Mouse (Mus musculus): ENCODE results near the gene Lpin2. TPM values are rescaled to one million over a fixed set of nuclear protein-coding genes. Genes with fewer than 3 reads are reported as not detected.

Gene Lpin2
- polyA plus RNA-seq (2012; rRNA removed) = 31.4 and 31.5 TPM in 2 replicates
- 36.1 and 40.8 TPM in 2 replicates for polyA plus RNA-seq (2014; fragmentation: Nextera tagmentation; extraction: Ambion mirVana)

DNA sequence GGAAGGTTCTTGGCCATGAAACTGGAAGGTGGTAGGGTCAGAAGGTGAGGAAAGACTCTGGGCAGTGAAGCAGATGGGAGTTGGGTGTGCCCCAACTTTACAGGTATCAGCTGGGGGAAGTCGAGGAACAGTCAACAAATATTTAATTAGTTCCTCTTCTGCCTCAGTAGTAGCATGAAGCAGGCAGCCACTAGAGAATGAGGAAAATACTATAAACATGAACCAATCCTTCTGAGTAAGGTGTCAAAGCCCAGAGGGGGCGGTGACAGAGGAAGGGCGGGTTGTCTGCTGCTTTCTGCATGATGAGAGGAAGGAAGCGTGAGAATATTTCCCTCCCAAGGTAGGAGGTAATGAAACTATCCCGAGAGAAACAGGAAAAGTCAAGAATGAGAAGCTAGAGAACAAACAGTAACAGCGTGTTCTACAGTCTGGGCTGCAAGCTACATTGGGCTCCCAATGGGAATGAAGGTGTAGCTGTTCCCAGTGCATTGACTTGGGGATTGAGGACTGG lies at the start of gene Lpin2:
TSS of gene Lpin2 (plus strand) at position 350 of the 511 bp plus-strand sequence.
- ATAC-seq (ENCODE audit: low FRiP score, low read depth) (no peak), DNase-seq (ENCODE audit: low spot score) (no peak)
- Histone ChIP-seq H3K4me1 (ENCODE audit: control insufficient read depth, insufficient read depth, low read length) (peaks cover 28% of the 10 kb centered on the region), H3K27me3 (ENCODE audit: control insufficient read depth, insufficient read depth, low read length) (no peaks in the 10 kb centered on the region), H3K36me3 (ENCODE audit: control insufficient read depth, insufficient read depth, low read length) (no peaks in the 10 kb centered on the region), H3K9me3 (ENCODE audit: control insufficient read depth, low read length) (no peaks in the 10 kb centered on the region), H3K27ac (replicated peaks; ENCODE audit: low read depth, low read length) (peak within 1 kb of the TSS; percentile 90), H3K4me2 (replicated peaks; ENCODE audit: low read depth, low read length, severe bottlenecking) (peak within 1 kb of the TSS; percentile 60), H3K9ac (ENCODE audit: low read depth, low read length, severe bottlenecking) (peak within 1 kb of the TSS; percentile 94), H3K4me3 (replicated peaks; ENCODE audit: low read length) (peak within 1 kb of the TSS; percentile 95)
- TF ChIP-seq POLR2A (IDR thresholded peaks at IDR 0.05; ENCODE audit: borderline replicate concordance, extremely low read depth, insufficient read depth, insufficient read length) = no peak
- WGBS = 21% methylated on average over 6 of the region's 6 CpGs

GRCm38 (mm10) chr17:71132856-71133439 lies 49.4 kb upstream of the Lpin2 start:
- no peak for DNase-seq (ENCODE audit: low spot score)
- Histone ChIP-seq H3K9ac (ENCODE audit: low read depth, low read length, severe bottlenecking) (no peak overlapping the region), H3K27ac (replicated peaks; ENCODE audit: low read depth, low read length) (no peak overlapping the region), H3K4me3 (replicated peaks; ENCODE audit: low read length) (no peak overlapping the region), H3K4me2 (replicated peaks; ENCODE audit: low read depth, low read length, severe bottlenecking) (no peak overlapping the region), H3K36me3 (ENCODE audit: control insufficient read depth, insufficient read depth, low read length) (no peaks in the 10 kb centered on the region), H3K9me3 (ENCODE audit: control insufficient read depth, low read length) (no peaks in the 10 kb centered on the region), H3K27me3 (ENCODE audit: control insufficient read depth, insufficient read depth, low read length) (no peaks in the 10 kb centered on the region), H3K4me1 (ENCODE audit: control insufficient read depth, insufficient read depth, low read length) (peaks cover 10% of the 10 kb centered on the region)
- no peak for ATAC-seq (ENCODE audit: low FRiP score, low read depth)
- no peak for TF ChIP-seq POLR2A (IDR thresholded peaks at IDR 0.05; ENCODE audit: borderline replicate concordance, extremely low read depth, insufficient read depth, insufficient read length)
- 86% methylated on average over 11 of the region's 11 CpGs for WGBS

DNA sequence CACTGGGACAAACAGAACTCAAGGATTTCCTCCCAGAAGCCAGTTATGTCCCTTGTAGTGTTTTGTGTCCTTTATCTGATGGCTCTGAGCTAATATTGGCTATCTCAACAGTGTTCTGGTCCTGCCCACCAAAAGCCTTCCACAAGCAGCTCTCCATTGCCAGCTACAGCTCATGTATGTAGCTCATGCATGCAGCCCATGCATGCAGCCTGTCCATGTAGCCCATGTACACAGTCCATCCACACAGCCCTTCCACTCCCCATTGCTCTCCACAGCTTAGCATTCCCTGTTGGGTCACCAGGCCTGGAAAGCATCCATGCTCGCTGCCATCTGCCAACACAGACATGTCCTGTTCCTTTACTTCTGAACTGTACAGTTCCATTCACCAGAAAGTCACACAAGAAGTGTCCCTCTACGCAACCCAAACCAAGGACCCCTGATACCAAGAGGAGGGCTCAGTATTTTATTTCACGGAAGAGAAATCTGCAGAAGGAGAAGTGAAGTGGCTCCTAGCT lies 47.9 kb upstream of the Lpin2 start:
- H3K27me3 ChIP-seq (ENCODE audit: control insufficient read depth, insufficient read depth, low read length) = no peaks in the 10 kb centered on the region
- no peaks in the 10 kb centered on the region for H3K36me3 ChIP-seq (ENCODE audit: control insufficient read depth, insufficient read depth, low read length)
- no peak for ATAC-seq (ENCODE audit: low FRiP score, low read depth)
- TF ChIP-seq POLR2A (IDR thresholded peaks at IDR 0.05; ENCODE audit: borderline replicate concordance, extremely low read depth, insufficient read depth, insufficient read length) = no peak
- no peak overlapping the region for H3K4me2 ChIP-seq (replicated peaks; ENCODE audit: low read depth, low read length, severe bottlenecking)
- no peak overlapping the region for H3K27ac ChIP-seq (replicated peaks; ENCODE audit: low read depth, low read length)
- no peak overlapping the region for H3K4me3 ChIP-seq (replicated peaks; ENCODE audit: low read length)
- 85% methylated on average over 3 of the region's 3 CpGs for WGBS
- no peak for DNase-seq (ENCODE audit: low spot score)
- peaks cover 10% of the 10 kb centered on the region for H3K4me1 ChIP-seq (ENCODE audit: control insufficient read depth, insufficient read depth, low read length)
- no peak overlapping the region for H3K9ac ChIP-seq (ENCODE audit: low read depth, low read length, severe bottlenecking)
- H3K9me3 ChIP-seq (ENCODE audit: control insufficient read depth, low read length) = no peaks in the 10 kb centered on the region

DNA sequence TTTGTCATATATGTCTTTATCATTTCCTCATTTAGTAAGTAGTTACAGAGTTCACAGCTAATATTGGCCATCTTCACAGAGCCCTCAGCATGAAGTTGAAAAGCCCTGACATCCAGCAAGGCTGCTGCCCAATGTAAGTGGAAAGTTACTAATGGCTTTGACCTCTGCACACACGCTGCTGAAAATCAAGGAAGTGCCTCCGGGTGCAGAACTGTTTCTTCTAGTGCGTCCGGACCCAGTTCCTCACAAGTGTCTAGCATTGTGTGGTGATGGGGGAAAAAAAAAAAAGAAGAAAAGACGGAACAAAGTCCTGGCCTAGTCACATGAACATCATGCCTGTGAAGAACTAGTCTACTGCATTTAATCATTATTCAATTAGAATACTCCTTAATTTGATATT lies 47.3 kb upstream of the Lpin2 start:
- H3K4me1 ChIP-seq (ENCODE audit: control insufficient read depth, insufficient read depth, low read length) = peaks cover 5% of the 10 kb centered on the region
- no peaks in the 10 kb centered on the region for H3K36me3 ChIP-seq (ENCODE audit: control insufficient read depth, insufficient read depth, low read length)
- H3K4me3 ChIP-seq (replicated peaks; ENCODE audit: low read length) = no peak overlapping the region
- no peak overlapping the region for H3K27ac ChIP-seq (replicated peaks; ENCODE audit: low read depth, low read length)
- no peak overlapping the region for H3K4me2 ChIP-seq (replicated peaks; ENCODE audit: low read depth, low read length, severe bottlenecking)
- TF ChIP-seq POLR2A (IDR thresholded peaks at IDR 0.05; ENCODE audit: borderline replicate concordance, extremely low read depth, insufficient read depth, insufficient read length) = no peak
- DNase-seq (ENCODE audit: low spot score) (no peak), ATAC-seq (ENCODE audit: low FRiP score, low read depth) (no peak)
- WGBS = 41% methylated on average over 5 of the region's 5 CpGs
- no peaks in the 10 kb centered on the region for H3K27me3 ChIP-seq (ENCODE audit: control insufficient read depth, insufficient read depth, low read length)
- no peak overlapping the region for H3K9ac ChIP-seq (ENCODE audit: low read depth, low read length, severe bottlenecking)
- H3K9me3 ChIP-seq (ENCODE audit: control insufficient read depth, low read length) = no peaks in the 10 kb centered on the region

DNA sequence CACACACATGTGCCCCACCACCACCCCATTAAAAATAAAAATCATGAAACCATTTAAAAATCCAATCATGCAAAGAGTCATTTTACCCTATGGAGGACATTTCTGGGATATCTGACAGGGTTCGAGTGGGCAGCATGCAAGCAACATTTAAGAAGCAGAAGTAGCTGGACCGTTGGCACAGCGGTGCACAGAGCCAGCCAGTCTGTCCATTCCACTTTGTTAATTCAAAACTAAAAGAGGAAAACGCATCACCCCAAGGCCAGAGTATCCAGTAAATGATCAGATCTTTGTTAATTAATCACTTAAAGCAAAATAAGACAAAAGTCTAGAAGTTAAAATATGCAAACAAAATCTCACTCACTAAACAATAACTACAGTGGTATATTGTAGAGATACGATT lies 46.5 kb upstream of the Lpin2 start:
- no peak for ATAC-seq (ENCODE audit: low FRiP score, low read depth)
- DNase-seq (ENCODE audit: low spot score) = no peak
- H3K4me1 ChIP-seq (ENCODE audit: control insufficient read depth, insufficient read depth, low read length) = no peaks in the 10 kb centered on the region
- no peak overlapping the region for H3K4me2 ChIP-seq (replicated peaks; ENCODE audit: low read depth, low read length, severe bottlenecking)
- H3K9me3 ChIP-seq (ENCODE audit: control insufficient read depth, low read length) = no peaks in the 10 kb centered on the region
- no peak overlapping the region for H3K27ac ChIP-seq (replicated peaks; ENCODE audit: low read depth, low read length)
- no peaks in the 10 kb centered on the region for H3K27me3 ChIP-seq (ENCODE audit: control insufficient read depth, insufficient read depth, low read length)
- no peak overlapping the region for H3K4me3 ChIP-seq (replicated peaks; ENCODE audit: low read length)
- H3K9ac ChIP-seq (ENCODE audit: low read depth, low read length, severe bottlenecking) = no peak overlapping the region
- 76% methylated on average over 5 of the region's 5 CpGs for WGBS
- TF ChIP-seq POLR2A (IDR thresholded peaks at IDR 0.05; ENCODE audit: borderline replicate concordance, extremely low read depth, insufficient read depth, insufficient read length) = no peak
- H3K36me3 ChIP-seq (ENCODE audit: control insufficient read depth, insufficient read depth, low read length) = no peaks in the 10 kb centered on the region

All from limb, embryonic 14.5 days (tissue).